Mouse (Mus musculus) MEL (cell line): ENCODE measurements around the gene Egr4.

Experiments used
- CHD2 ChIP-seq: IDR thresholded peaks from 2 replicates; pipeline ENCODE4 v1.6.1; 2011; ENCODE audit warnings: low read length, improper control_type of control experiment
- CTCF ChIP-seq, 3 experiments: IDR thresholded peaks in 2 of 3; conservative IDR thresholded peaks in 1 of 3; 2 replicates each; pipeline ENCODE4 v1.5.1; 2011 to 2012; ENCODE audit warnings: low read length in 3 of 3, low read depth in 2 of 3, mild to moderate bottlenecking in 2 of 3, improper control_type of control experiment in 1 of 3, inconsistent platforms in 1 of 3, mixed read lengths in 1 of 3, moderate library complexity in 1 of 3; ENCODE audit not compliant: control insufficient read depth in 1 of 3, insufficient read depth in 1 of 3, poor library complexity in 1 of 3, severe bottlenecking in 1 of 3
- E2F4 ChIP-seq: IDR thresholded peaks from 2 replicates; pipeline ENCODE4 v1.6.1; 2011; ENCODE audit warnings: low read depth, low read length, improper control_type of control experiment, borderline replicate concordance
- EP300 ChIP-seq, 2 experiments: IDR thresholded peaks; 2 replicates each; pipeline ENCODE4 v1.6.1; 2011; ENCODE audit warnings: improper control_type of control experiment in 2 of 2, low read length in 2 of 2, low read depth in 1 of 2, mild to moderate bottlenecking in 1 of 2
- MAZ ChIP-seq: IDR thresholded peaks from 2 replicates; pipeline ENCODE4 v1.6.1; 2012; ENCODE audit warnings: low read depth, mild to moderate bottlenecking, inconsistent platforms, low read length, improper control_type of control experiment
- MXI1 ChIP-seq: IDR thresholded peaks from 2 replicates; pipeline ENCODE4 v1.6.1; 2011; ENCODE audit warnings: mild to moderate bottlenecking, low read depth, low read length, improper control_type of control experiment
- NRF1 ChIP-seq: IDR thresholded peaks from 2 replicates; pipeline ENCODE4 v1.6.1; 2014; ENCODE audit warnings: low read depth, mild to moderate bottlenecking, inconsistent platforms, low read length, improper control_type of control experiment, moderate library complexity; ENCODE audit not compliant: poor library complexity, insufficient read depth, severe bottlenecking
- POLR2A ChIP-seq, 2 experiments: IDR thresholded peaks; 2 replicates each; pipeline ENCODE4 v1.6.1; 2011 to 2012; ENCODE audit warnings: low read length in 2 of 2, mild to moderate bottlenecking in 2 of 2, control low read depth in 1 of 2, improper control_type of control experiment in 1 of 2, low read depth in 1 of 2, moderate library complexity in 1 of 2; ENCODE audit not compliant: control insufficient read depth in 1 of 2, insufficient read depth in 1 of 2, poor library complexity in 1 of 2
- POLR2AphosphoS5 ChIP-seq: IDR thresholded peaks from 2 replicates; pipeline ENCODE4 v1.6.1; 2012; ENCODE audit warnings: low read depth, borderline replicate concordance, mild to moderate bottlenecking, inconsistent platforms, low read length, moderate library complexity, mixed read lengths
- SIN3A ChIP-seq: IDR thresholded peaks from 2 replicates; pipeline ENCODE4 v1.6.1; 2012; ENCODE audit warnings: low read length, improper control_type of control experiment, inconsistent platforms
- UBTF ChIP-seq: IDR thresholded peaks from 2 replicates; pipeline ENCODE4 v1.6.1; 2012; ENCODE audit warnings: low read depth, mild to moderate bottlenecking, inconsistent platforms, low read length, improper control_type of control experiment, moderate library complexity, borderline replicate concordance; ENCODE audit not compliant: insufficient read depth
- USF1 ChIP-seq: IDR thresholded peaks from 2 replicates; pipeline ENCODE4 v1.6.1; 2014; ENCODE audit warnings: low read depth, mild to moderate bottlenecking, inconsistent platforms, low read length, improper control_type of control experiment, moderate library complexity
- USF2 ChIP-seq, 2 experiments: IDR thresholded peaks; 2 replicates each; pipeline ENCODE4 v1.6.1; 2011 to 2012; ENCODE audit warnings: improper control_type of control experiment in 2 of 2, low read length in 2 of 2, borderline replicate concordance in 1 of 2, inconsistent platforms in 1 of 2, low read depth in 1 of 2, mild to moderate bottlenecking in 1 of 2; ENCODE audit not compliant: insufficient read depth in 1 of 2
- ZNF384 ChIP-seq: IDR thresholded peaks from 2 replicates; pipeline ENCODE4 v1.6.1; 2012; ENCODE audit warnings: low read depth, mild to moderate bottlenecking, inconsistent platforms, low read length, improper control_type of control experiment

DNA sequence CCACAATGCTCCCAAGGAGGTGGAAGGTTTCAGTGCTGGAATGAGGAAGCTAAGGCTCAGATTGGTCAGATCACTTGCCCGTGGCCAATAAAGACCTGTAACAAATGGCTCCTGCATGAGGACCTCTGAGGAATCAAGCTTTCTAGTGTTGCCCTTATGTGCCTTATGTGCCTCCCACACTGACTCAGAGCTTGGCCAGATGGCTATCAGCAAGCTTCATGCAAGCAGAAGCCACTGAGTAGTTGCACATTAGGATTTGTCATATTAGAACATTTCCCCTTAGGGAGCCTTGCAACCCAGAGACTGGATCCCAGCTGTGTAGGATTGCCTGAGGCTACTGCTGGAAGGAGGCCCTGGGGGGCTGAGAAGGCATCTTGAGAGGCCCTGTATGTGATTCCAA lies 13.0 kb downstream of the Egr4 start:
- TF ChIP-seq CHD2, result no peak
- no peak for TF ChIP-seq E2F4
- TF ChIP-seq MAZ, result no peak
- TF ChIP-seq POLR2A (IDR thresholded peaks at IDR 0.05; ENCODE audit: control insufficient read depth in 1 of 2, insufficient read depth in 1 of 2, low read depth in 1 of 2, low read length in 2 of 2, poor library complexity in 1 of 2), result no peak
- no peak for TF ChIP-seq UBTF
- no peak for TF ChIP-seq ZNF384
- TF ChIP-seq EP300 (IDR thresholded peaks at IDR 0.05; ENCODE audit: low read depth in 1 of 2, low read length in 2 of 2), result no peak
- TF ChIP-seq NRF1, result no peak
- no peak for TF ChIP-seq CTCF (IDR thresholded peaks at IDR 0.05 in 2 of 3, conservative IDR thresholded peaks at IDR 0.05 in 1 of 3; ENCODE audit: control insufficient read depth in 1 of 3, insufficient read depth in 1 of 3, low read depth in 2 of 3, low read length in 3 of 3, poor library complexity in 1 of 3, severe bottlenecking in 1 of 3)
- TF ChIP-seq USF1, result no peak
- TF ChIP-seq POLR2AphosphoS5, result no peak
- no peak for TF ChIP-seq MXI1
- no peak for TF ChIP-seq USF2 (IDR thresholded peaks at IDR 0.05; ENCODE audit: borderline replicate concordance in 1 of 2, insufficient read depth in 1 of 2, low read depth in 1 of 2, low read length in 2 of 2)
- no peak for TF ChIP-seq SIN3A
